Mouse (Mus musculus) lung, adult 18-20 months (tissue): Measurements from ENCODE around the gene Ksr2.

Source experiments
- DNase-seq, 2 experiments: peaks; one replicate each; pipeline ENCODE4 v3.0.0; 2022; ENCODE audit warnings: mixed read lengths in 2 of 2

Ksr2 gene

DNA sequence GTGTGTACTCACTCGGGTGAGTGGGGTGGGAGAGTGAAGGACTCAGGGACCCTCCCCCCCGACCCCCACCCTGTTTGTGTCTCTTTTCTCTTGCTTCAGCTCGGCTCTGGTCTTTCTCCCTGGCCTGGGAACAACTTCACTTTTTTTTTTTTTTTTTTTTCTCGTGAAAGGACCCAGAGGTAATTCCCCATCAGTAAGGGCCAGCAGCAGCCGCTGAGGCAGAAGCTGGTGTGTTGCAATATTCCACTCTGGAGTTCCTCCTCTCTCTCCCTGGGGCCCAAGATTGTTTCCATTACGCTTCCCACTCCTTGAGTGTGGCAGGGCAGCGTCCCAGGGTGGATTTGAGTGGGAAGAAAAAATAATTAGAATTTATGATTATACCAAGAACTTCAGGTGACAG lies 72.3 kb downstream of the Ksr2 start:
- DNase-seq, result no peak

DNA sequence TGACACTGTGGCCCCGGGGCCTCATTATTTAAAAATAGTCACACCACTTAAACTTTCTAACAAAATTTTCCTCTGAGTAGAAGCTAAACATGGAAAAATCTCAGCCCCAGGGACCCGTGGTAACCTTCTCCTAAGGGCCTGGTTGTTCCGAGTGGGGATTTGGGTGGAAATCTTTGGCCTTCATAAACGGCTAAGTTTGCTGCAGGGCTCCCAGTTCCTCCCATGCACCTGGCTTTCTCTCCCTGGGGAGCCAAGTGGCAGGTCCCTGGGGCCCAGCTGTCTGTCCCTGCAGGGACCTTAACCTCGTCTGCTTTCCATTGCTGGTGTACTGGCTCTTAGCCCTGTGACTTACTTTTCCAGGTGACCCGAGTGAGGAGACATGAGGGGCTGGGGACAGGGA lies 74.4 kb downstream of the Ksr2 start:
- DNase-seq, result no peak

DNA sequence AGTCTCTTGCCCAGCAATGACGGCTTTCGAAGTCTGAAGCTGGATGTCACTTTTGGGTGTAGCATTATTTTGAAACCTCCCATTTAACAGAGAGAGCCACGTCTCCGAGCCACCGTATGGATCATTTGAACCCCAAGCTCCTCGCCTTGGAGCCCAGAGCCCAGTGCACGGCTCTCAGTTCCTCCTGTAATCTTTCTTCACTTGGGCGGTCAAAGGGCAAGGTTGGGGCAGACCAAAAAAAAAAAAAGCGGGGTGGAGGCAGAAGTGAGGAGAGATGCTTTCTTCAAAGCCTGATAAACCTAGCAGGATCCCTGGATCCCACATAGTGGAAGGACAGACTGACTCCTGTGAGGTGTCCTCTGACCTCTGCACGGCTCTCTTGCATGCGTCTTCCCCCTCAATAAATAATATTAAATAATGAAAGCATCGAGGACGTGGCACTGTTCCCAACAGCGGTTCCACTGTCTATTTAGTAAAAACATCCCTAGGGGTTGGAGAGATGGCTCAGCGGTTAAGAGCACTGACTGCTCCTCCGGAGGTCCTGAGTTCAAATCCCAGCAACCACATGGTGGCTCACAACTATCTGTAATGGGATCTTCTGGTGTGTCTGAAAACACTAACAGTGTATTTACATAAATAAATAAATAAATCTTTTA lies 75.0 kb downstream of the Ksr2 start:
- DNase-seq, result no peak

DNA sequence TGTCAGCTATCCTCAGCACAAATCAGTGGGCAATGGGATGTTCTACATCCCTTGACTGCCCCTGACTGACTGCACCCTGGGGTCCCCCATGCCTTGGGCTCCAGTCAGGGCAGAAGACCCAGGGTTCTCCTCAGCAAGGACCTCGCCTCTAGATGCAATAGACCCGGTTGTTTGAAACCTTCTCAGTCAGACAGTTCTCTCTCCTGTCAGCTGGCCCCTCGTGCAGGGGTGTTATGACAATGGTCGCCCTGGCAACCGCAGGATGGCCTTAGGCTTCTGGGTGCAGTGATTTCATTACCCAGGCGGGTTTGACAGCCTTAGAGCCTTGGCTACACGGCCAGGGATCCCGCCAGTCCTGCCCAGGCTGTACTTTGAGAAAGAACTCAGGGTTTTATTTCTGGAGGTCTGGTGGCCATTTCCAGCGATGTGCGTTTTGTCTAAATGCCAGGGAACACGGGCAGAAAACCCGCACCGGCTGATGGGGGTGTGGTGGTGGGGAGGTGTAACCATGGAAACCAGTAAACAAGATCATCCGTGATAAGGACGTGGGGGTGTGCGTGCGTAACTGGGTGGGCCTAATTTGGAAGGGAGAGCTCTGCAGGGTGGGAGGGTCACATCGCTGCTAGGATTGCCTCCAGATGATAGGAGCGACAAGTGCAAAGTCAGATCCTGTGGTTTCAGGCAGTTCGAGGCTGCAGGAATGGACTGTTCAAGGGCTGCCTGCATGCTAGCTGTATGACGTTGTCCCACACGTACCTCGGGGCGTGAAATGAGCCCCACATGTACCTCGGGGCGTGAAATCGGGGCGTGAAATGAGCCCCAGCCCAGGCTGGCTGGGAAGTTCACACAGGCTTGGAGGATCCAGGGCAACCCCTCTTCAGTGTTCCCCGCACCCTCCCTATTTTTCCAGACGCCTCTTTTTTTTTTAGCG lies 79.4 kb downstream of the Ksr2 start:
- DNase-seq, result no peak

DNA sequence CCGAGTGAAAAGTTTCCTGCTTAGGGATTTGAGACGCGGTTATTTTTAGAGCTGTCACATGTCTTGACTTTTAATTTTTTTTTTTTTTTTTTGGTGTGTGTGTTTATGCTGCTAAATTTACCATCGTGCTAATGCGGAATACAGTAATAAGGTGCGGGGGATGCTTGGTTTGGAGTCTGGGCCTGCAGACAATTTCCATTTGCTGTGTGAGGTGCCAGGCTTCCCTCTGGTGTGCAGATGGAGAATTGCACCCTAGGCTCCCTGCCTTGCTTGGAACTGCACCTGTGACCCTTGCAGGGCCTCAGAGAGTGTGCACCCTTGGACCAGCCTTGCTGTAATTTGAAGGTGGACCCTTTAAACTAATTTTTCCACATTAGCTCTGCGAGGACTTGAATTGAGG lies 80.1 kb downstream of the Ksr2 start:
- DNase-seq, result peak in 1 of 2 experiments; percentile 13

DNA sequence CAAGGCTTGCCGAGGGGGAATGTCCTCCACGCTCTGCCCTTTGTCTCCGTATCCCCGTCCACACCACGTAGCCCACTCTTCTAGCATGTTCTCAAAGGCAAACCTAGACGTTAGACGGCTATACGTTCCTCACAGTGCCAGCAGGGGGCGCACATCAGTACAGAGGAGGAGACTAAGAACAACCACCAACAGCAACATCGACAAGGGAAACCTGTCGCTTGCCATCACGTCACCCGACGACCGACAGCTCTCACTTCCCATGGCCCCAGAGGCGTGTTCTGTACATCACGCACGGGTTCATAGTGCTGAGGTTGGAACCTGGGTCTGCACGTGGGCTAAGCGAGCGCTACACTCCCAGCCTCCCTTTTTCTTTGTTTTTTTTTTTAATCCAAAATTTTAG lies 83.3 kb downstream of the Ksr2 start:
- no peak for DNase-seq

DNA sequence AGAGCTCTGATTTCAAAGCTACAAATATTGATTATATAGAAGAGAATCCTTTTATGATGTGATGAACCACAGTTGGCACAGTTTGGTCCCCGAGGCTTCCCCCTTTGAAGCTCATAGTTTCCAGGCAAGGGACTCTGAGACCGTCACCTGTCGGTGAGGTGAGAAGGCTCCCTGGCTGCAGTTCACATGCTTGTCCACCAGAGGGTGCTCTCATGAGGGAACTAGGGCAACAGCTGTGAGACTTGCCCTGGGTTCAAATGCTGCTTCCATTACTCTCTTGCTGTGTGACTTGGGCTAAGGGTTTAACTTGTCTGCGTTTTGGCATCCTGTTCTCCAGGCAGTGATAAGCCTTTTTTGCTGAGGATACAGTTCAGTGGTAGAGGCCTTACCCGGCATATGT lies 88.8 kb downstream of the Ksr2 start:
- no peak for DNase-seq

DNA sequence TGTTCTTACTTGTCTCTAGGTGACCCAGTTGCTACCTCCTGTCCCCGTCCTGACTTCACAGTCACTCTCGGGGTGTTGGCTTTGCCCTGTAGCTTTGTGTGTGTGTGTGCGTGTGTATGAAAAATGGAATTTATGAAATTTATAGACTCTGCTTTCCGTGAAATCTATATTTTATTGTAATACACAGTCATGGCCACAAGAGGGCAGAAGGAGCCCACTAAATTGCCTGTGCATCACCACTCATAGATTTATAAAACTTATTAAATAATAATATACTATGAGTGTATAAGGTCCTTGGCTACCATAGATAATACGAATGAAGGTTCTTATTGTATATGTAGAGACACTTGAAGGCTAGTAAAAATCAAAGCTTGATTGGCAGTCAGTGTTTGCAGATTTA lies 90.6 kb downstream of the Ksr2 start:
- DNase-seq, result no peak

DNA sequence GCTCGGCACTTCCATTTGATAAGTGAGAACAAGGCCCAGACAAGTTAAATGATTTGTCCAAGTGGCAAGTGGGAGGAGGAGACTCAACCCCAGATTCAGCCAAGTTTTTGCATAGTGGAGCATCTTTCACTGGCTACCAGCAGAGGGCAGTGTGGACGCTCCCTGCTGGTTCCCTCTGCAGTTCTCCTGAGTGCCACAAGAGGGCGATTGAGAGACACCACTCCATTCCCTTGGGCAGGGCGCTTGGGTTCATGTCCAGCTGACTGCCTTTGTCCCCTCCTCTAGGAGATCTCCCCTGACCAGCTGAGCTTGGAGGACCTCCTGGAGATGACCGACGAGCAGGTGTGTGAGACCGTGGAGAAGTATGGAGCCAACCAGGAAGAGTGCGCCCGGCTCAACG lies 91.4 kb downstream of the Ksr2 start:
- peak; percentile 23 to 41 for DNase-seq

DNA sequence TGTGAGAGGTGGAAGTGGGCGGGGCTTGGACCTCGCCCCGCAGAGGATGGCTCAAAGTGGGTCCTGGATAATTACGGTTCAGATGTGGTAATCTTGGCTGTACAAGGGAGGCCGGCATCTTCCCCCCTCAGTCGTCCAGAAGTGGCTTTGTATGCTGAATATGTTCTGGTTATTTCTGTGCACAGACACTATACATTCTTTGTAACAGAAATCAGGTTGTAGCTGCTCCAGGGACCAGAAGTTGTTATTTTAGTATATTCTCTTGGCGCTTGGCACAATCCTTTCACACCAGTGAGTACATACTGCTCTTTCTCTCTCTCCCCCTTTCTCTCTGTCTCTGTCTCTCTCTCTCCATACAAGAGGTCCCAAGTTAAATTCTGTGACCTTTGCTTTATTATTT lies 92.0 kb downstream of the Ksr2 start:
- DNase-seq, result no peak

DNA sequence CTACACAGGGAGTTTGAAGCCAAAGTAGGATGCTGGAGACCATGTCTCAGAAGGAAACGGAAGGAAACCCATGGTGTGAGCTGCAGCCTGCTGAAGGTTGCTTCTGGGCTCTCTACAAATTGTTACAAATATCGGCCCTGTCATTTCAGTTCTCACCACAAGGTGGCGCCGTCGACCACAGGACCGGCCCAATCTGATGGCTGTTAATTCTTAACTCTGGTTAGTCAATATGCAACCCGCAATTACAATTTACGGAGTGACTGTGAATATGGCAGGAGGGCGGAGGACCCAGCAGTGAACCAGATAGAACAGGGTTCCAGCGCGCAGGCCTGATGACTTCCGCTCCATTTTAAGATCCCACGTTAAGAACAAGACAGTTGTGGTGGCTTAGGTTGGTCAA lies 92.6 kb downstream of the Ksr2 start:
- DNase-seq, result no peak

DNA sequence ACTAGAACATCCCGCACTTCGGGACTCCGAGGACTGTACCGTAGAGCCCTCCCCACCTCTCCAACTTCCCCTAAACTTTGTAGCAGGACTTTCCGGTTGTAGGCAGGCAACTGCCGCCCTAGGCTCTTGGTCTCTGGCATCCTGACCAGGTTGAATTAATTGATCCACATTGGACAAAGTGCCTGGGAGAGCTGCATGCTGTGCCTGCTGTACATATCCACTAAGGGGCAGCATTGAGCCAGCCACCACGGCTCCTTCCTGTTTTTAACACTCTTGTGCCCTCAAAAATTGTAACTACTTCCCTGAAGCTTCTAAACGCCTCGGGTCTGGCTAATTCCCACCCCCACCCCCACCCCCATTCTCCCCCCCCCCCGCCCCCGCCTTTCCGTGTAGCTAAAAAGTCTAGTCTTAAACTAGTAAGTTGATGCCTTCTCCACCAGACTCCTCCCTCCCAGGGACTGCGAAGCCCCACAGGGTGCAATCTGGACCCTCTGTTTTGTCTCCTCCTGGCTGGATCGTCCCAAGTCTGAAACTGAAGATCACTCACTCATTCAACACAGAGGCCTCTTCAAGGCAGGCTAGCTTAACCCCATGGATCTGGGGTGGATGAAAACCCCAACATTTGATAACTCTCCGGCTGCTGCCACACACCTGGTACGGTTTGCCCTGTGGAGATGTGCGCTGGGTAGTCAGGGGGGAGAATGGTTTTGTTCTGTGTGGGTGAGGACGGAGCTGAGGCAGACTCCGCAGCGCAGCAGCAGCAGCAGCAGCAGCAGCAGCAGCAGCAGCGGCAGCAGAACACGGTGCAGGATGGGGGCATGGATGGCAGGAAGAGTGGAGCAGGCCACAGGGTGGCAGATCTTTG lies 95.9 kb downstream of the Ksr2 start:
- DNase-seq, result no peak

DNA sequence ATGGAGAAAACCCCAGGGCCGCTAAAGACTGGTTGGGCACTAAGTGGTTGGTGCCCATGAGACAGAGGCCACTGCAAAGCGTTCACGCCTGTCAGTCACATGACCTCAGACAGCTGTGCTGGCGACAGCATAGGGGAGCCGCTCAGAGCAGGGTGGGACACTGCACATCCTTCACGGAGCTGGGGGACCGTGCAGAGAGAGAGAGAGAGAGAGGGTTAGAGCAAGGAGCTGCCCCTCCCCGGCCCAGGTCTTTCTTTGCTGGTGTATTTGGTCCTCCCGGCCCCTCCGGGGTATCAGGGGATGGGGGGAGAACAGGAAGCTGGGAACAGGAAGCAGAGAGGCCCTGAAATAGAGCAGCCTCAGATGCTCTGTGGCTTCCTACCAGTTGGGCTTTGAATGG lies 97.1 kb downstream of the Ksr2 start:
- DNase-seq, result no peak

DNA sequence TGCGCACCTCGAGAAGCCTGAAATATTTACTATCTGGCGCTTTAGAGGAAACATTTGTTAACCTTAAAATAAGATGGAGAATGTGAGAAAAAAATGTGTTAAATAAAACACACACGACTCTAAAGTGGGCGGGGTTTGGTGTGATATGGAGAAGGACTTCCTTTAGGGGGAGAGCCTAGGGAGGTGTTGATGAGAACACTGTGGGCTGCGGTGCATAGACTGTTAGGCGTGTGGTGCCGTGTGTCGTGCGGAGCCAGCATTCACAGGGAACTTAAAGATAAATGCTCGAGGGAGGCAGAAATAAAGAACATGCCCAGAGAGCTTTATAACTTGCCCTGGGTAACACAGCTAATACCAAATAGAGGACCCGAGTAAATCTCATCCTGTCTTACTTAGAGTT lies 101.6 kb downstream of the Ksr2 start:
- DNase-seq, result no peak

DNA sequence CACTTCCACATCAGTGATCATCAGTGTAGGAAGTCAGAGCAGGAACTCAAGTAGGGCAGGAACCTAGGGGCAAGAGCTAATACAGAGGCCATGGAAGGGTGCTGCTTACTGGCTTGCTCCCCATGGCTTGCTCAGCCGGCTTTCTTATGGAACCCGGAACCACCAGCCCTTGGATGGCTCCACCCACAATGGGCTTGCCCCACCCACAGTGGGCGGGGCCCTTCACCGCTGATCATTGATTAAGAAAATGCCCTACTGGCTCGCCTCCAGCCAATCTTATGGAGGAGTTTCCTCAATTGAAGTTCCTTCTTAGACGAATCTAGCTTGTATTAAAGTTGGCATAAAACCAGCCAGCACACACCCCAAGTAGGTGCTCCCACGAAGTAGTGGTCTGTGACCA lies 102.1 kb downstream of the Ksr2 start:
- DNase-seq, result no peak

DNA sequence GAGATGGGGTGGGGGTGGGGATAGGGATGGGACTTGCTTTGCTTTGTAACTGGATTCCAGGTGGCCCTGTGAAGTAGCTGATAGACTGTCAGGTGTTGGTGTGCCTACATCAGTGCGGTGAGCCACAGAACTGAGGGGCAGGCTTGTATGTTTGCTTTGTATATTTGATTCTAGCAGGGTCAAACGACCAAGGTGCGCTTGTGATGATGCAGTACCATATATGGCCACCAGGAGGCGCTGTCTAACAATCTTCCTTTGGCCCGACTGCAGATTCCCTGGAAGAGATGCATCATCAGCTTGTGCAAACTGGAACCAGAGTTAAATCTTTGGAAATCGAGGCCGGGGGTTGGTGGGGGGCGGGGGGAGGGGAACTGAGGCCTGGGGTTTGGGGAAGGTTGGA lies 102.8 kb downstream of the Ksr2 start:
- peak in 1 of 2 experiments; percentile 13 for DNase-seq

DNA sequence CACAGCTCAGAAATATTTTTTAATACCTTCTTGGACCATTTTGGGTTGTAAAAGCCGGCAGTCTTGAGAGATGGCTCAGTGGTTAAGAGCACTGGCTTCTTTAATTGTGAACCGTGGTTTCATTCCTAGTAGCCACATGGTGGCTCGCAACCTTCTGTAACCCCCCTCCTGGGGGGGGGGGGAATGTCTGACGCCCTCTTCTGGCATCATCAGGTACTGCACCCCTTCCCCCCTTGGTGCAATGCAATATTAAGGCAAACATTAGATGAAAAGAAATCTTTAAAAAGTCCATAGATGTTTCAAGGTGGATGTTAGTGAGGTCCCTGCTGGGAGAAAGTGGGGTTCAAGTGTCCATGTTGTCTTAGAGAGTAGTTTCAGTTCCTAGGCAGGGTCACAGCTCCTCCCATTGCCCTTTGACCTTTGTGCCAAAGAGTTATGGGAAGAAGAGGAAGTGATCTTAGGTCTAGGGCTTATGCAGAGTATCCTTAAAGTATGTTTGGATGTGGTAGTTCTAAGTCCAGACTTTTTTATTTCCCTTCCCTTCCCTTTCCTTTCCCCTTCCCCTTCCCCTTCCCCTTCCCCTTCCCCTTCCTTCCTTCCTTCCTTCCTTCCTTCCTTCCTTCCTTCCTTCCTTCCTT lies 106.2 kb downstream of the Ksr2 start:
- no peak for DNase-seq

DNA sequence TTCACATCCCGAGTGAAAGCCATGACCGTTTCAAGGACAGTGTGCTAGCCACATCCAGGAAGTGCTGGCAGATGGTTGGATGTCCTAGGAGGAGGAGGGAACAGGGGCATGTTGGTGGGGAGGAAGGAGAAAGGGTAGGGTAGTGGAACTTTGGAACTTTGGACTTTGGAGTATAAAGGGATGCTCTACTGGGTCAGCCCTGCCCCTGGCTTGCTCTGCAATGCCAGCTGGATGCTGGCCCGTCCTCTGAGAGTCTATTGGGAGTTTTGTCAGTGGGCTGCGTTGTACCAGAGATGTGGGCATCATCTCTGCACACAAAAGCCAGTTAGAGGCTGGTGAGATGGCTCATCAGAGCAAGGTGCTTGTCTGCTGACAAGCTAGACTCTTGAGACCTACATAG lies 107.4 kb downstream of the Ksr2 start:
- no peak for DNase-seq

DNA sequence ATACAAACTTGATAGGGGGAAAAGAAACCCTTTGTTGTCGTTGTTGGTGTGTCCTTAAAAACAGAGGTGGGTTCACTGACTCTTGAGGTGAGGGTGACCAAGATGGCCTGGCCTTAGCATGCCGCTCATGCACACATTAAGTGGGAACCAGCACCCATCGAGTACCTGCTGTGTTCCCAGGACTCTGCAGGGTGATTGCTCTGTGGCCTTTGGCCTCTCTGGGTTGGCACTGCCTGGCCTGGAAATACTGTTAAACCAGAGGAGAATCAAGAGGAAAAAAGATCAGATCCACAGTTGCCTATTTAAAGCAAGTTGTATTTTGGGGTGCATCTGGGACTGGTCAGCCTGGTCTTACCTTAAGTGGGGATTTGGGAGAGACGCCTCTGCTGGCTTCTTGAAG lies 107.9 kb downstream of the Ksr2 start:
- DNase-seq, result no peak

DNA sequence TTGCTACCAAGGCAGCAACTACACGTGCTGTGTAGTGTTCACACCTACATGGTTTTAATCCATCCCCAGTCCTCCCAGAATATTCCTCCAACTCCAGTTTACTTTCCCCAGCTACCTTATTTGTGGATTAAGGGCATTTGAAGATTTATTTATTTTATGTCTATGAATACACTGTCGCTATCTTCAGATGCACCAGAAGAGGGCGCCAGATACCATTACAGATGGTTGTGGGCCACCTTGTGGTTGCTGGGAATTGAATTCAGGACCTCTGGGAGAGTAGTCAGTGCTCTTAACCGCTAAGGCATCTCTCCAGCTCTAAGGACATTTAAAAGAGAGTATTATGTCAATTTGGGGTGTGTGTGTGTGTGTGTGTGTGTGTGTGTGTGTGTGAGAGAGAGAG lies 108.7 kb downstream of the Ksr2 start:
- no peak for DNase-seq

DNA sequence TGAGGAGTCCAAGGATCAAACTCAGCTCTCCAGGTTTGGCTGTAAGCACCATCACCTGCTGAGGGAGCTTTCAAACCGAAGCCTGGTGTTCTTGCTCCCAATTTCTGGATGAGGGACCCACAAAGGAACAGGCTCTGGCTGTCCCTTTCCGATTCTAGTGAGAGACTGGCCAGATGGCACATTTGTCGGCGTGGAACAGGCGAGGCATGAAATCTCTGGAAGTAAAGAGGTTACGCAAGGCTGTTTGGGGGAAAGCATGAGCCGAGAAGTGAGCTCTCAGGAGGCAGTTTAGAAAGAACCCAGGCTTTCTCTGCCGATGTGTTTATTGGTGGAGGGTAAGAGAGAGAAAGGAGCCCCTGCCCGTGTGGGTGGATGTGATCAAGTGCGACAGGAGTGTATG lies 109.2 kb downstream of the Ksr2 start:
- DNase-seq, result no peak

DNA sequence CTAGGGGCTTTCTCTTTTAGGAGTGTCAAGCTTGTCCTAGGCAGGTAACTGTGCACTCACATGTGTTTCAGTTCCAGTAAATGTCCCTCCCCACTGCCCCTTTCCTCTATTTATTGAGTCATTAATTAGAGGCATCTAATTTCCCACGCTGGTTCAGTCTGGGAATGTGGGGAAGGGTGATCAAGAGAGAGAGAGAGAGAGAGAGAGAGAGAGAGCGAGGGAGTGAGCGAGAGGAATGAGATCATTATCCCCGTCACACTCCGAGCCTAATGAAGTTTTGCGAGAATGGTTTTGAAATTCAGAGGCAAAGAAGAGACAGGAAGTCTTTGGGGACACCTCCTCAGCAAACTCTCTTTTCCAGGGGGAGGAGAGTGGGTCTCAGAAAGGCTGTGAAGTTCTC lies 117.2 kb downstream of the Ksr2 start:
- DNase-seq, result no peak

DNA sequence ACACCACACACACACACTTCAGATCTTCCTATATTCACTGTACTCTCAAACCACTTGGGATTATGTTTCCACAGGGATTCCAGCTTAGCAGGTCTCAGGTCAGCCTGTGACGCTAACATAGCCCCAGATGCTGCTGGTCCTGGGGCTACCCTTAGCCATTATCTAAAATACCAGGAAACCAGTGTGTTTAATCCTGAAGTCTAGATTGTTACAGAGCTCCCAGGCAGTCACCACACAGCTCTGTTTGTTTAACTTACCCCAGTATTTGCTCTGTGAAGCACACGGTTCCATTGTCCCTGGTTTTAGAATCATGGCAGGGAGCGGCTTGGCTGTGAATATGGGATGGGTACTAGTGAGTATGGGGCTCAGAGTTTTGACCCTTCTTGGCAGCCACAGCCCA lies 125.4 kb downstream of the Ksr2 start:
- DNase-seq, result no peak
